Mouse (Mus musculus): ENCODE results near the gene Vmn2r54.
"Not testable (repeated sequence)": the region's sequence is repeated elsewhere in the genome, so short reads cannot be mapped to it uniquely, and the experiment has no call there.

Vmn2r54 gene

DNA sequence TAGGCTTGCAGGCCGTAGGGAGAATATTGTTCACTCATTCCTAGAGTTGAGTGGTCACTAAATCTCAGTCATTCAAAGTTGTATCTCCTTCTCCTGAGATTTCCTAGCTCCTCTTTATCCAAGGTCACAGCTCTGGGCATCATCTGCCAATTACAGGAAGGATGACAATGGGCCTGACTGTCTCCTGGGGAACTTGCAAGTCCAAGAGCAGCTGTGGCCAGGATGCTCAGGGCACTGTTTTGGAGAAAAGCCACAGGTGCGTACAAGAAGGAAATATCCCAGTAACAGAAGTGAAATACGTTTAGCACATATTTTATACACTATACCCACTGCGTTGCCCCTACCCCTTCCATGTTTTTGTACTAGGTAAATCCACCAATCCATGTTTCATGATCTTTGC, at the start of gene Vmn2r54:
Gene Vmn2r54 (minus strand): TSS at position 101 of the 400 bp plus-strand sequence.
- not testable (repeated sequence) for DNase-seq

DNA sequence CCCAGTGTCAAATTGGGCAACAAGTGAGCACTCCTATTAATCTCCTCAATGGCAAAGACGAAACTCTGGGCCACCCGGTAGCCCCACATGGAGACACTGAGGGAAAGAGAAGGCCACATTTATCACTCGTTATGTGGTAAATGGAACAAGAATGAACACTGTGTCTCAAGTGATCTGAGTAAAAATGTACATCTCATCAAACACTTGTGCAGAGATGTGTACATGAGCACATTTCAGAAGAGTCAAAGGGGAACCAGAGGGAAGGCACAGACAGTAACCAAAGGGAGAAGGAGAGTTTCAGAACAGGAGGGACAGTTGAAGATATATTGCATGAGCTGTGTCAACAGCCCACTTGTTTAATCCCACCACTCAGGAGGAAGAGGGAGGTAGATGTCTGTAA, 44.8 kb upstream of the Vmn2r54 start, which contains the start of gene Vmn2r55:
Gene Vmn2r55 (minus strand): TSS at position 101 of the 400 bp plus-strand sequence.
- not testable (repeated sequence) for DNase-seq

DNA sequence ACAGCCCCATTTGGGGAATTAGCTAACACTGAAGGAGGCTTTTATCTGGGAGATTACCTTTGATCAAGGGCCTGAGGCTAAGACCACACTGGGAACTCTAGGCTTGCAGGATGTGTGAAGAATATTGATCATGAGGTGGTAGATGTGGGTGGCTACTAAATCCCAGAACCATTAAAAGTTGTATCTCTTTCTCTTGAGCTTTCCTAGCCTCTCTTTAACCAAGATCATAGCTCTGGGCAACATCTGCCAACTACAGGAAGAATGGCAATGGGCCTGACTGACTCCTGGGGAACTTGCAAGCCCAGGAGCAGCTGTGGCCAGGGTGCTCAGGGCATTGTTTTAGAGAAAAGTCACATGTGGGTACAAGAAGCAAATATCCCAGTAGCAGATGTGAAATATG, 31.4 kb downstream of the Vmn2r54 start, which contains the start of gene Vmn2r53:
Gene Vmn2r53 (minus strand): TSS at position 101 of the 400 bp plus-strand sequence.
- DNase-seq, result no peak
